Mouse (Mus musculus): ENCODE measurements around the gene Lrrn2. TPM values are rescaled to one million over a fixed set of nuclear protein-coding genes. Genes with fewer than 3 reads are reported as not detected.

Lrrn2 gene
- total RNA-seq, 2 experiments from 2014 or later, result 206 to 208 TPM

- no peak for DNase-seq
Observed at GRCm38 (mm10) chr1:132886626-132887025, 6.6 kb downstream of the Lrrn2 start.

- DNase-seq, result no peak
Observed at GRCm38 (mm10) chr1:132888811-132889210, 8.7 kb downstream of the Lrrn2 start.

GRCm38 (mm10) chr1:132890161-132890794, 10.2 kb downstream of the Lrrn2 start:
- peak in 1 of 2 experiments; percentile 62 for DNase-seq

GRCm38 (mm10) chr1:132892065-132892464, 12.0 kb downstream of the Lrrn2 start:
- DNase-seq, result peak in 1 of 2 experiments; percentile 56

- no peak for DNase-seq
Observed at GRCm38 (mm10) chr1:132893311-132894077, 13.4 kb downstream of the Lrrn2 start.

GRCm38 (mm10) chr1:132899029-132899428, 19.0 kb downstream of the Lrrn2 start:
- DNase-seq, result no peak

GRCm38 (mm10) chr1:132899626-132900025, 19.6 kb downstream of the Lrrn2 start:
- DNase-seq, result no peak

- no peak for DNase-seq
Observed at GRCm38 (mm10) chr1:132900945-132901344, 20.9 kb downstream of the Lrrn2 start.

- DNase-seq, result no peak
Observed at GRCm38 (mm10) chr1:132903519-132903918, 23.4 kb downstream of the Lrrn2 start.

- DNase-seq, result no peak
Observed at GRCm38 (mm10) chr1:132909090-132909489, 29.0 kb downstream of the Lrrn2 start.

GRCm38 (mm10) chr1:132909951-132910350, 29.9 kb downstream of the Lrrn2 start:
- no peak for DNase-seq

- no peak for DNase-seq
Observed at GRCm38 (mm10) chr1:132910414-132911041, 30.5 kb downstream of the Lrrn2 start.

GRCm38 (mm10) chr1:132915849-132916493, 35.9 kb downstream of the Lrrn2 start:
- DNase-seq, result peak; percentile 80 to 84

- no peak for DNase-seq
Observed at GRCm38 (mm10) chr1:132917554-132917953, 37.5 kb downstream of the Lrrn2 start.

GRCm38 (mm10) chr1:132918117-132918680, 38.1 kb downstream of the Lrrn2 start:
- DNase-seq, result no peak

GRCm38 (mm10) chr1:132919258-132919657, 39.2 kb downstream of the Lrrn2 start:
- DNase-seq, result no peak

GRCm38 (mm10) chr1:132921071-132921470, 41.0 kb downstream of the Lrrn2 start:
- DNase-seq, result no peak

- DNase-seq, result no peak
Observed at GRCm38 (mm10) chr1:132922257-132922656, 42.2 kb downstream of the Lrrn2 start.

GRCm38 (mm10) chr1:132925270-132925669, 45.2 kb downstream of the Lrrn2 start:
- DNase-seq, result no peak

GRCm38 (mm10) chr1:132928032-132928906, 48.2 kb downstream of the Lrrn2 start:
- DNase-seq, result no peak

GRCm38 (mm10) chr1:132928907-132929250, 48.8 kb downstream of the Lrrn2 start:
- DNase-seq, result no peak

- no peak for DNase-seq
Observed at GRCm38 (mm10) chr1:132930291-132930690, 50.2 kb downstream of the Lrrn2 start.

Data from layer of hippocampus, postnatal 36 days (tissue).